Mouse (Mus musculus): Measurements from ENCODE around the gene Akain1.
A peak's percentile ranks its signal among the peaks of the same experiment; 100 is the strongest.

Gene Akain1

GRCm38 (mm10) chr17:69477526-69477925 lies 38.4 kb downstream of the Akain1 start:
- no peak for ATAC-seq (ENCODE audit: insufficient number of reproducible peaks, low FRiP score, low TSS enrichment)

DNA sequence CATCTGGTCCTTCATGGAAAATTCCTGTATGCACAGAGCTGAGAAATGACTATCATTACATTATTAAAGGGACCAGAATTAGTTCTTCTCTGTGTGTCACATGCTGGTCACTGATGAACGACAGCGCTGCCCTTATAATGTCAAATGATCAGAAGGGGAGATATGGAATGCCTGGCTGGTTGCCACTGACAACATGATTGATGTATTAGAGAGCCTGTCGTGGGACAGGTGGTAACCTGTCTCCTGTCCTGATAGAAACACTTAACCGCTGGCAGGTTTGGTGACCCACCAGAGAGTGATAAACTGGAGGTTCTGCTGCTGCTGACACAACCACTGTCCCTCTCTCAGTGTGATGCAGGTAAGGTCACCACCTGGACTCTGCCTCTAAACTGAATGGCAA lies 40.1 kb downstream of the Akain1 start:
- ATAC-seq (ENCODE audit: insufficient number of reproducible peaks, low FRiP score, low TSS enrichment) = no peak

DNA sequence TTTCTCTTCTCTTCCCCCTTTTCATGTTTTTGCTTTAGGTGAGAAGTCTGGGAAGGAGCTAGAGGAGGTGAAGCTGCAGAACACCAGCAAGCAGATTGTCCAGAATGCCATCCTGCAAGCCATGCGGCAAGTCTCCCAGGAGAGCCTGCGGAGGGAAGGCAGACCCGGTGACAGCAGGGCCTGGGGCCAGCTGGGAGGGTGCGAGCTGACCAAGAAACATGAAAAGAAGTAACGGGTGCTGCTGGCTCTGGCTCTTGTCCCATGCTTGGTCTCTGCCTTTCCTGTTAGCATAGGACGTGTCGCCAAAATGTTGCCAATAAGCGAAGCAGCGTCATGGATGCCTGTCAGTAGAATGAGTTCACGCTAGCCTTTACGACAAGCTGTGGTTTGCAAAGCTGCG lies 48.0 kb downstream of the Akain1 start:
- no peak for ATAC-seq (ENCODE audit: insufficient number of reproducible peaks, low FRiP score, low TSS enrichment)

- no peak for ATAC-seq (ENCODE audit: insufficient number of reproducible peaks, low FRiP score, low TSS enrichment)
Measured at GRCm38 (mm10) chr17:69487884-69488283, 48.8 kb downstream of the Akain1 start.

- no peak for ATAC-seq (ENCODE audit: insufficient number of reproducible peaks, low FRiP score, low TSS enrichment)
Measured at GRCm38 (mm10) chr17:69488826-69489225, 49.7 kb downstream of the Akain1 start.

- ATAC-seq (ENCODE audit: insufficient number of reproducible peaks, low FRiP score, low TSS enrichment) = no peak; the same call in 1 of the 2 replicates
Measured at GRCm38 (mm10) chr17:69492368-69492767, 53.2 kb downstream of the Akain1 start.

- no peak for ATAC-seq (ENCODE audit: insufficient number of reproducible peaks, low FRiP score, low TSS enrichment)
Measured at GRCm38 (mm10) chr17:69495531-69495930, 56.4 kb downstream of the Akain1 start.

- no peak for ATAC-seq (ENCODE audit: insufficient number of reproducible peaks, low FRiP score, low TSS enrichment)
Measured at GRCm38 (mm10) chr17:69496125-69496524, 57.0 kb downstream of the Akain1 start.

GRCm38 (mm10) chr17:69497315-69497714 lies 58.2 kb downstream of the Akain1 start:
- ATAC-seq (ENCODE audit: insufficient number of reproducible peaks, low FRiP score, low TSS enrichment) = no peak

- no peak for ATAC-seq (ENCODE audit: insufficient number of reproducible peaks, low FRiP score, low TSS enrichment)
Measured at GRCm38 (mm10) chr17:69498913-69499312, 59.8 kb downstream of the Akain1 start.

- no peak for ATAC-seq (ENCODE audit: insufficient number of reproducible peaks, low FRiP score, low TSS enrichment)
Measured at GRCm38 (mm10) chr17:69499441-69499840, 60.3 kb downstream of the Akain1 start.

DNA sequence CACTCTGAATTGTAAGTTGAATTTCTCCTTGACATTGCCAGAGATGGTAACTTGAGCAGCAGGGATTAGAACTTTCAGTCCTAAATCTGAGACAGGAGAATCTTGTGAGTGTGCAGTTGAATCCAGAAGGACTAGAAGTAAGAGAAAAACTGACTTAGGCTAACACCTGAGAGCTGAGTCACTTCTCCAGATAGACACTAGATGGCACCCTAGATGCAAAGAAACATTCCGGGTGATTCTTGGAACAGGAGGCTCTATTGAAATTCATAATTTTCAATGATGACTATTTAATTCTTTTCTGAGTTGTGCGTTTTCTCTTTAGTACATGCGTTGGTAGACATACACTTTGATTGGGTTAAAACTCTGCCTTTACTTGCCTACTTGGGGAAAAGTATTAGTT lies 66.9 kb downstream of the Akain1 start:
- ATAC-seq (ENCODE audit: insufficient number of reproducible peaks, low FRiP score, low TSS enrichment) = peak; percentile 45; the same call in 1 of the 2 replicates

DNA sequence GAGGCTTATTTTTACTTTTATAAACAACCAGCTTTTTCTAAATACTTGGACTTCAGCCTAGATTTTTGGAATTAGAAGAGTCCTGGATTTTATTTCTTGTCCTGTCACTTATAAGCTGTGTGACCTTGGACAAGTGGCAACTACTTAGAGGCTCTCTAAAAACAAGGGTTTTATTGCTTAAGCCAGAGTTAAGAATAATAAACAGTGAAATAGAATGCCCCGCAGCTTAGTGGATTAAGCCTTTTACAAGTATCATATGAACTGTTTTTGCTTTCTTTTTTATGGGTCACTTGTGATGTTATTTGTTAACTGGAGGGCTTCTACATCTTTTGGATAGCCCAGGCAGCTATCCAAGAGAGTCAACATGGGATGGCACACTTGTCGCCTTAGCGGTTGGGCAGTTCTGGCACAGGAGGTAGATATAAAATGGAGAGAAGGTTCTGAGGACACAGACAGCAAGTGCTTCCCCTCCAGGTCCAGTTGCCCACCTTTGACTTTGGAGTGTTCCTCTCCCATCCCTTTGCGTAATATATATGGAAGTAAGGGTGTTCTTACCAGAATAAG lies 77.3 kb downstream of the Akain1 start:
- no peak for ATAC-seq (ENCODE audit: insufficient number of reproducible peaks, low FRiP score, low TSS enrichment)

- ATAC-seq (ENCODE audit: insufficient number of reproducible peaks, low FRiP score, low TSS enrichment) = no peak
Measured at GRCm38 (mm10) chr17:69531472-69531871, 92.3 kb downstream of the Akain1 start.
